Mouse (Mus musculus): Measurements from ENCODE around the gene Wt1.

The Wt1 gene

GRCm38 (mm10) chr2:105185140-105185539, 58.8 kb downstream of the Wt1 start:
- DNase-seq (ENCODE audit: low spot score in 2 of 2) = no peak

- DNase-seq (ENCODE audit: low spot score in 2 of 2) = no peak
Measured at GRCm38 (mm10) chr2:105185768-105186529, 59.6 kb downstream of the Wt1 start.

GRCm38 (mm10) chr2:105186591-105186990, 60.3 kb downstream of the Wt1 start:
- no peak for DNase-seq (ENCODE audit: low spot score in 2 of 2)

- DNase-seq (ENCODE audit: low spot score in 2 of 2) = no peak
Measured at GRCm38 (mm10) chr2:105188182-105188581, 61.9 kb downstream of the Wt1 start.

- no peak for DNase-seq (ENCODE audit: low spot score in 2 of 2)
Measured at GRCm38 (mm10) chr2:105189352-105189751, 63.0 kb downstream of the Wt1 start.

- no peak for DNase-seq (ENCODE audit: low spot score in 2 of 2)
Measured at GRCm38 (mm10) chr2:105200152-105200551, 73.8 kb downstream of the Wt1 start.

GRCm38 (mm10) chr2:105206563-105207174, 80.3 kb downstream of the Wt1 start:
- DNase-seq (ENCODE audit: low spot score in 2 of 2) = no peak

GRCm38 (mm10) chr2:105212839-105213238, 86.5 kb downstream of the Wt1 start:
- no peak for DNase-seq (ENCODE audit: low spot score in 2 of 2)

- DNase-seq (ENCODE audit: low spot score in 2 of 2) = no peak
Measured at GRCm38 (mm10) chr2:105215914-105216313, 89.6 kb downstream of the Wt1 start.

GRCm38 (mm10) chr2:105219229-105219628, 92.9 kb downstream of the Wt1 start:
- no peak for DNase-seq (ENCODE audit: low spot score in 2 of 2)

GRCm38 (mm10) chr2:105219664-105220063, 93.3 kb downstream of the Wt1 start:
- no peak for DNase-seq (ENCODE audit: low spot score in 2 of 2)

- DNase-seq (ENCODE audit: low spot score in 2 of 2) = no peak
Measured at GRCm38 (mm10) chr2:105220738-105221303, 94.5 kb downstream of the Wt1 start.

Data from spleen, postnatal 36 days (tissue).